Mouse (Mus musculus) bone marrow, adult 2 months (tissue): ENCODE measurements around the gene Fam166a. TPM values are rescaled to one million over a fixed set of nuclear protein-coding genes. Genes with fewer than 3 reads are reported as not detected.
"Not testable (repeated sequence)": the region's sequence is repeated elsewhere in the genome, so short reads cannot be mapped to it uniquely, and the experiment has no call there.

Experiments used
- H3K27ac ChIP-seq: fragments of 200-500 bp; 2 replicates; pipeline ENCODE4 v1.5.1; 2012; ENCODE audit warnings: low read depth, mild to moderate bottlenecking, control low read depth, inconsistent platforms, low read length; ENCODE audit not compliant: control insufficient read depth, poor library complexity, insufficient read depth
- H3K4me1 ChIP-seq: fragments of 200-500 bp; 2 replicates; pipeline ENCODE4 v1.6.1; 2011; ENCODE audit warnings: low read length; ENCODE audit not compliant: control insufficient read depth, insufficient read depth
- H3K4me3 ChIP-seq: fragments of 200-500 bp; replicated peaks from 2 replicates; pipeline ENCODE3; 2011; ENCODE audit warnings: mild to moderate bottlenecking, low read depth, low read length, control low read depth; ENCODE audit not compliant: control insufficient read depth
- CTCF ChIP-seq: fragments of 200-500 bp; IDR thresholded peaks from 2 replicates; pipeline ENCODE4 v1.5.1; 2011; ENCODE audit warnings: low read length, control low read depth; ENCODE audit not compliant: control insufficient read depth, insufficient read depth
- POLR2A ChIP-seq: fragments of 200-500 bp; IDR thresholded peaks from 2 replicates; pipeline ENCODE4 v1.6.1; 2011; ENCODE audit warnings: low read depth, mild to moderate bottlenecking, control low read depth, low read length, borderline replicate concordance; ENCODE audit not compliant: control insufficient read depth
- WGBS: fragments of 180-500 bp; shearing (Covaris S2); methylation state at CpG from one replicate; pipeline ENCODE4 v1.1.7; 2018; 5-methylcytosine and 5-hydroxymethylcytosine counted together
- polyA plus RNA-seq: library from polyadenylated mRNA; stranded (reverse); fragments of >200 nt; gene quantifications from 2 replicates; pipeline ENCODE4 v1.2.4, GENCODE M21; 2011; ENCODE audit warnings: low replicate concordance; ENCODE audit not compliant: missing spikeins, insufficient read depth, insufficient read length

Gene Fam166a
- polyA plus RNA-seq, 1 experiment: not detected

DNA sequence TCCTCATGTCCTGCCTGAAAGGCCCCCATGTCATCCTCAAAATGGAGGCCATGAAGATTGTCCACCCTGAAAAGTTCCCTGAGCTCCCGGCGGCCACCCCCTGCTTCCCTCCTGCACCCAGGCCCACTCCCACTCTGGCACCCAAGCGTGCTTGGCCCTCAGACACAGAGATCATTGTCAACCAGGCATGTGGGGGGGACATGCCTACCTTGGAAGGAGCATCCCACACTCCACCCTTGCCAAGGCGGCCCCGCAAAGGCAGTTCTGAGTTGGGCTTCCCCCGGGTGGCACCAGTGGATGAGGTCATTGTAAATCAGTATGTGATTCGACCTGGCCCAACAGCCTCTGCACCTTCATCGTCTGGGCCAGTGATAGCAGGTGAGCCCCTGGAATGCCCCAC lies 24.8 kb downstream of the Fam166a start:
- 81% methylated on average over 8 of the region's 8 CpGs for WGBS
- Histone ChIP-seq H3K27ac (no peak overlapping the region), H3K4me3 (no peak overlapping the region), H3K4me1 (peaks cover 2% of the 10 kb centered on the region)
- TF ChIP-seq CTCF: no peak
- TF ChIP-seq POLR2A: no peak

DNA sequence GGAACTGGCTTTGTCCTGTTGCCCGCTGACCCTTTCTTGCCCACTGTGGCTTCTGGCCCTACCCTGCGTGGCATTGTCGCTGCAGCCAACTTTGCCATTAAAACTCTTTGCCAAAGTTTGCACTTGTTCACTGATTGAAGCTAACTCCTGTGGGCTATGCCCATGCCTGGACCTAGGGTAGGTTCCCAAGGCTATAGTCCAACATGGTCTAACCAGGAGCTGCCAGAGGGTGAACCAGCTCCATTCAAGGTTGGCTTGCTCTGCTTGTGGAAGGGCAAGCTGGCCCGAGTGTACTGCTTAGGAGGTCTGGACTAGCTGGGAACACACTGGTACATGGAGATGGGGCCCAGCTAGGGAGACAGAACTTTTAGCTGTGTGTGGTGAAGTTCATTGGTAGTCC lies 25.6 kb downstream of the Fam166a start:
- WGBS: 85% methylated on average over 4 of the region's 4 CpGs

DNA sequence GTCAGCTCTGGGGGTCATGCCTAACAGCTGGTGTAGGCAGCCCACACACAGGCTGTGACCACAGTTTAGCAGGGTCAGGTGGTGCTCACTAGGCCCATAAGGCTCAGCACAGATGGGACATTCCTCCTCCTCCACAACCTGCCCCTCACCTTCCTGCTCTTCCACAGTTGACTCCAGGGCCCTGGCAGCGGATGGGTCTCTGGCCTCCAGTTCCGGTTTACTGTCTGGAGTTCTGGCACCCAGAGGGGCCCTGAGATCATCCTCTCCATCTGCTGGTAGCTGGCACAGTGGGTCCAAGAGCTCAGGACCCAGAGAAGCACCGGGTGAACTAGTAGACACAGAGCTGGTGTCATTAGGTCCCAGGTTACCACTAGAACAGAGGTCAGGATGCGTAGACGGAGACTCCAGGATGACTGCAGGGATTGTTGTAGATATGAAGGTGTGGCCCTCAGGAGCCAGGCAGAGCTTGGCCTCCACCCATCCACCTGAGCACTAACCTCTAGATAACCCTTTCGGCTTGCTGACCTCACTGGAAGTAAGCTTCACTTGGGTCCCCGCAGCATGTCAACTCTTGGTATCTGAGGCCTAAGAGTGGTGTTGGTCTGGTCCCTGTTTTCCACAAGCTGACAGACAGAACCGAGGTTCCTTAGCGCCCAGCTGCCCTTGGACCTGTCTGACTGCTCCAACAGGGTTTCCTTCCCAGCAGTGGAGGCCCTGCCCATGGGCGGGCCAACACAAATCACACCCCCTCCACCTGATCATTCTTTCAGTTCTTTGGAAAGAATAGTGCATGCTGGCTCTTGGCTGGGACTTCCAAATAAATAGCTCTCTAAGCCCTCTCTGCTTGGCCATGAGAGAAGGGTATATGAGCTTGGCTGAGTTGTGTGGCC lies 27.9 kb downstream of the Fam166a start, which contains the start of gene AL732309.1:
Gene AL732309.1, minus strand, starts transcription at position 681 of the 890 bp plus-strand sequence.
- no peak for TF ChIP-seq CTCF
- TF ChIP-seq POLR2A: no peak
- Histone ChIP-seq H3K4me3 (no peak within 1 kb of the TSS), H3K27ac (no peak within 1 kb of the TSS), H3K4me1 (no peaks in the 10 kb centered on the region; the same call in 1 of the 2 replicates)
- 86% methylated on average over 10 of the region's 10 CpGs for WGBS

More for the DNA sequence above, 25.6 kb downstream of the Fam166a start:
- H3K4me1 ChIP-seq: peaks cover 2% of the 10 kb centered on the region
- H3K4me3 ChIP-seq: no peak overlapping the region
- no peak overlapping the region for H3K27ac ChIP-seq
- TF ChIP-seq CTCF: no peak
- no peak for TF ChIP-seq POLR2A

DNA sequence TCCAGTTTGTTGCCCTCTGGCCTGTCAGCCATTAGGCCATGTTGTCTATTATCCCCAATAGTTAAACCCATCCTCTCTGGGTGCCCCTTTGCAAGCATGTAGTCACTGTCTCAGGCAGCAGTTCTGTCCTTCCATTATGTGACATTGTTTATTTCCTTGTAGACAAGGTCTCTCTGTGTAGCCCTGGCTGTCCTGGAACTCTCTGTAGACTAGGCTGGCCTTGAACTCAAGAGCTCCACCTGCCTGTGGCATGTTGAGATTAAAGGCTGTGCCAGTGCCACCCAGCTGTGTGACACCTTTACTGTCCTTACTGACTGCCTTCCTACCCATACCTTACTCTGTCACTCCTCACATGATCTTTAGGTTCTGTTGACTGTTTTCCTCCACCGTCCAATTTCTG lies 33.8 kb downstream of the Fam166a start:
- Histone ChIP-seq H3K27ac (no peak overlapping the region), H3K4me1 (no peaks in the 10 kb centered on the region), H3K4me3 (no peak overlapping the region)
- WGBS: 85% methylated on average over 1 of the region's 1 CpGs
- TF ChIP-seq CTCF (peak; percentile 45; the same call in 1 of the 2 replicates), POLR2A (no peak)

DNA sequence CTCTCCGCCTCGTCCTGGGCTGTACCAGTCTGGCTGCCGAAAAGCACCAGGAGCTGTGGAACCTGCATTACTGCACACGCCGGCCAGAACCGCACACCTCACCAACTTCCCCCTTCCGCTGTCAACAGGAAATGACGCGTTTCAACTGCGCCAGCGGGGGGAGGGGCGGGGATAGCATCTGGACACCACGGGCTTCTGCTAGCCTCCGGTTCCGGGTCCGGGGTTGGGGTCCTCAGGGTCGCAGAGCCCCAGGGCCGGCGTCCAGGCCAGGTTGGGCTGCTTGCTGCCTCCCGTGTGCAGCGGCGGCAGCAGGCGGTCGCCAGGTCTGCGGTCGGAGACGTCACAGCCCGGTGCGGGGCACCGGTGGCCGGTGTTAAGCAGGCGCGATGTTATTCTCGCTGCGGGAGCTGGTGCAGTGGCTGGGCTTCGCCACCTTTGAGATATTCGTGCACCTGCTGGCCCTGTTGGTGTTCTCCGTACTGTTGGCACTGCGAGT lies 36.8 kb downstream of the Fam166a start, which contains the start of gene Tmem203:
Gene Tmem203, plus strand, starts transcription at position 156 of the 496 bp plus-strand sequence.
- peak; percentile 71; the same call in 1 of the 2 replicates for TF ChIP-seq POLR2A
- no peak for TF ChIP-seq CTCF
- peak within 1 kb of the TSS; percentile 93 for H3K4me3 ChIP-seq
- no peaks in the 10 kb centered on the region for H3K4me1 ChIP-seq
- peak within 1 kb of the TSS; percentile 88 for H3K27ac ChIP-seq
- under 1% methylated on average over 39 of the region's 39 CpGs for WGBS

- WGBS: 21% methylated on average over 12 of the region's 12 CpGs
- H3K4me1 ChIP-seq, H3K27ac ChIP-seq: not testable (repeated sequence)
- H3K4me3 ChIP-seq: peak overlapping the region; percentile 4
- TF ChIP-seq CTCF: 0 out of 2 replicates have a peak, but pooled peaks have one; percentile 27
Measured at GRCm38 (mm10) chr2:25256443-25257109, 38.0 kb downstream of the Fam166a start.

DNA sequence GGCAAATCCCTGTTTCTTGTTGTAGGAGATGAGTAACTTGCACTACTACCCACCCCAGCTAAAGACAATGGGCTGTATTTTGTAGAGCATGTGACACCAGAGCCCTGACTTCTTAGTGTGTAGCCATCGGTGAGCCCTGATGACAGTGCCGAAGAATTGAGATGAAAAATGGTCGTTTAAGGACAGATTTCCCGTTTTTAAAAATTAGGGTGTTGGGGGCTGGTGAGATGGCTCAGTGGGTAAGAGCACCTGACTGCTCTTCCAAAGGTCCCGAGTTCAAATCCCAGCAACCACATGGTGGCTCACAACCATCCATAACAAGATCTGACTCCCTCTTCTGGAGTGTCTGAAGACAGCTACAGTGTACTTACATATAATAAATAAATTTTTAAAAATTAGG lies 38.7 kb downstream of the Fam166a start:
- 77% methylated on average over 5 of the region's 5 CpGs for WGBS
- not testable (repeated sequence) for H3K4me1 ChIP-seq, H3K27ac ChIP-seq, H3K4me3 ChIP-seq

DNA sequence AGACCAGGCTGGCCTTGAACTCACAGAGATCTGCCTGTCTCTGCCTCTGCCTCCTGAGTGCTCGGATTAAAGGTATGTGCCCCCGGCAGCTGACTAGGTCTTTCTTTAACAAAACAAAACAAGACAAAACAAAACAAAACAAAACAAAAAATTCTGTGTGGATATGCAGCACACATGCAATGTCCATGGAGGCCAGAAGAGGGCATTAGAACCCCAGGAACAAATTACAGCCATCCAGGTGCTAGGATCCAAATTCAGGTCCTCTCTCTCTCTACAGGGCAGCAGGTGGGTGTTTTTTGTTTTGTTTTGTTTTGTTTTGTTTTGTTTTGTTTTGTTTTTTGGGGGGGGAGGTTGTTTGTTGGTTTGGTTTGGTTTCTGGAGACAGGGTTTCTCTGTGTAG lies 40.3 kb downstream of the Fam166a start:
- Histone ChIP-seq H3K27ac (no peak overlapping the region), H3K4me3 (no peak overlapping the region), H3K4me1 (no peaks in the 10 kb centered on the region)
- WGBS: 58% methylated on average over 2 of the region's 2 CpGs
- TF ChIP-seq CTCF (0 out of 2 replicates have a peak, but pooled peaks have one; percentile 10), POLR2A (no peak)
